Mouse (Mus musculus) lung, postnatal 10 days (tissue): ENCODE results near the gene Agps.

Experiments used
- DNase-seq: peaks from one replicate; pipeline ENCODE4 v3.0.0; 2021

Agps gene

DNA sequence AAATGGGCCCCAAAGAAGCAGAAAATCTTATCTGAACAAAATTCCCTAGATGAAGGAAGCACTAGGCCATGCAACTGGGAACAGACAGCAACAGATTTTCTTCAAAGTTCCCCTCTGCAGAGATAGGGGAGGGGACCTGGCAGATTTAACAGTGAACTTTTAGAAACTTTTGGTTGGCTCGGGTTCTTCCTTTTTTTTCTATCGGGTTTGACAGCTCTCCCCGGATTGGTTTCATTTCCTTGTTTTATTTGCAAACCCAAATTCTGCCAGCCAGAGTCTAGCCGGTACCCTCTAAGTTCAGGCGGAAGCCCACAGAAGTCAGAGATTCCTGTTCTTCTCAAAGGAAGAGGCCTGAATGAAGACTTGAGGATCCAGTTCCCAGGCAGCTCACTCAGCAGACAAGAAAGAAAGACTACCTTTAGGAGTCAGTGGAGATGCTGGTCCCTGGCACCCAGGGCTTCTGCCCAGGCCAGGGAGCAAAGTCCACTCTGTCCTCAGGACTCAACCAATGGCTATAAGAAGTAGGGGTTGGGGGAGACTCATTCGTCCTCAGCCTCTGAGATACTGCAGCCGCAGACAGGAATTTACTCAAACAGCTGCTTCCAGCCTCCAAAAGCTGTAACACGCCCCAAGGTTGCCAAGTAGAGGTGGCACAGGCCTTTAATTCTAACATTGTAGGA, 2.9 kb upstream of the Agps start:
- DNase-seq = no peak

GRCm38 (mm10) chr2:75830233-75830632, 1.7 kb upstream of the Agps start:
- no peak for DNase-seq

- no peak for DNase-seq
Observed at GRCm38 (mm10) chr2:75832781-75833180, 804 bp downstream of the Agps start.

DNA sequence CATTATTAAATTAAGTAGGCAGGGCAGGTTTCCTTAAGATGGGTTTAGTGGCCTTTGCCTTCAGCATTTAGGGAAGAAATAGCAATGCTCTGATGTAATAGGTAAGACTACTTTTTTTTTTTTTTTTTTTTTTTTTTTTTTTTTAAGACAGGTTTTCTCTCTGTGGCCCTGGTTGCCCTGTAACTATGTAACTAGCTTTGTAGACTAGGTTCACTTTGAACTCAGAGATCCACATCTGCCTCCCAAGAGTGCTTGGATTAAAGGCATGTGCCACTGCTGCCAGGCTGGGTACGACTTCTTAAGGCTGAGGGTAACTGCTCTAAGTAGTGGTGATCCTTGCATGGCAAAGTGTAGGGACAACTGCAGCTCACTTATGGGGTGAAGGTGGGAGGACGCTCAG, 2.5 kb downstream of the Agps start:
- no peak for DNase-seq

DNA sequence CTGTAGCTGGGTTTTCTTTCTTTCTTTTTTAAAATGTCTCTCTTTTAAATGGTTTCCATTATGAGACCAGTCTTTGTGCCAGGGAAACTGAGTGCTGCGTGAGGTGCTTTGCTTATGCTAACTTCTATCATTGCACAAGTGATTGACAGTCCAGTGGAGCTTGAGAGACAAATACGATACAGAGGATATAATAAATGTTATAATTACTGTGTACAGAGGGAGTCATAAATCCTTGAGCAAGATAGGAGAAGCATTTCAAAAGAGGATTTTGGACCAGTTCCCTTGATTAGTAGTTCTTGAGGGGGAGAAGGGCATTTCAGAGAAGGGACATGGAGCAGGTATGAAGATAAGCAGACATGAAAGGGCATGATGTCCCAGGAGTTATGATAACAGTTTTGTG, 10.3 kb downstream of the Agps start:
- no peak for DNase-seq

- peak; percentile 12 for DNase-seq
Observed at GRCm38 (mm10) chr2:75847708-75848107, 15.7 kb downstream of the Agps start.

DNA sequence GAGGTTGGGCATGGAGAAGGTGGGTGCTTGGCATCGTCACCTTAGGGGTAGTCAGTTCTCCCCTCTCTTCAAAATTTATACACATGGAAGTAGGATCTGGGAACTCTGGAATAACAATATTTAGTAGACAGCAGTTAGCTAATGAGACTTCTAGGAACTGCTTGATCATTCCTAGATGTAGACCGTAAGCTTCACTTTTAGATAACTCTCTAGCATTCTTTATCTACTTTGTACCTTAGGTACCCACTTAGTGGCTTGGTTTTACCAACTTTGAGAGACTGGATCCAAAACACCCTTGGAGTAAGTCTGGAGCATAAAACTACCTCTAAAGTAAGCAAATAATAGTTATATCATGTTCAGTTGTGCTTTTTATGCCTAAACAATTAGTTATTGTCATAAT, 20.5 kb downstream of the Agps start:
- no peak for DNase-seq

DNA sequence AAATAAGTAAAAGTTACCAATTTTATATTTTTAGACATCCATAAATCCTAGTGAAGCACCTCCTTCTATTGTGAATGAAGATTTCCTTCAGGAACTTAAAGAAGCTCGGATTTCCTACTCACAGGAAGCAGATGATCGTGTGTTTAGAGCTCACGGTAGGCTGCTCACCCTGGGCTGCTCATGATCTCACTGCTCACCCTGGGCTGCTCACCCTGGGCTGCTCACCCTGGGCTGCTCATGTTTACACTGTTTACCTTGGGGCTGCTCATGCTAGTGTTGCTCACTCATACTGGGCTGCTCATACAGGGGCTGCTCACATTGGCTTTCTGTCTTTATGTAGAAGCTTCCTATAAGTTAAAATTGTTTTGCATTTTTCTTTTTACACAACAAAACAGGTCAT, 22.2 kb downstream of the Agps start:
- DNase-seq = no peak

DNA sequence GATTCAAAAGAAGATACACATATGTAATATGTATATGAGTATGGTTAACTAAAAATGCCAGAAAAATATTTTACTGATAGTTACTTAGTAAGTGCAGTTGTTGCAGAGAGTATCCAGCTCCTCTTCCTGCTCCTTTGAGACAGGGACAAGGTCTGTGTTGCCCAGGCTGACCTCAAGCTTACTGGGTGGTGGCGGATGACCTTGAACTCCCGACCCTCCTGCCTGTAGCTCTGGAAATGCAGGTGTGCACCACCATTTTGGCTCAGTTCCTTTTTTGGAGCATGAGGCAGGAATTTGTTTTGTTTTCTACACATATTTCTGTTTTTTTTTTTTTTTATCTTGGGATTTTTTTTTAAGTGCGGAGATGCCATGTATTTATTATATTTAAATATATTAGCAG, 29.1 kb downstream of the Agps start:
- no peak for DNase-seq

DNA sequence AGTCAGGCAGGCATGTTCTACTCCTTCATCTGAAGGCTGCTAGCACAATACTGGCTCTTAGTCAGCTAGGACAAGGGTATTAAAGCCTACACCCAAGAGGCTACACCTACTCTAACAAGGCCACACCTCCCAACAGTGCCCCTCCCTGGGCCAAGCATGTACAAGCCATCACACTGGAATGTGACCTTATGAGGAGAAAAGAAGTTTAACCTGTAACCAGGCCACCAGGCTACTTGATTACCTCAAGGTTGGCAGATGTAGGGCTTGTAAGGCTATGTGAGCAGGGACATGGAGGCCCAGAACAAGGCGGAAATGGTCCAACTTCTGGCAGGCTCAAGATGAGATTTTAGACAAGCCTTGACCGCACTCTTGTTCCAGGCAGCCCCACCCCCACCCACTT, 37.6 kb downstream of the Agps start:
- DNase-seq = peak; percentile 11

- DNase-seq = no peak
Observed at GRCm38 (mm10) chr2:75874008-75874559, 42.1 kb downstream of the Agps start.

GRCm38 (mm10) chr2:75879791-75880190, 47.8 kb downstream of the Agps start:
- peak; percentile 36 for DNase-seq

DNA sequence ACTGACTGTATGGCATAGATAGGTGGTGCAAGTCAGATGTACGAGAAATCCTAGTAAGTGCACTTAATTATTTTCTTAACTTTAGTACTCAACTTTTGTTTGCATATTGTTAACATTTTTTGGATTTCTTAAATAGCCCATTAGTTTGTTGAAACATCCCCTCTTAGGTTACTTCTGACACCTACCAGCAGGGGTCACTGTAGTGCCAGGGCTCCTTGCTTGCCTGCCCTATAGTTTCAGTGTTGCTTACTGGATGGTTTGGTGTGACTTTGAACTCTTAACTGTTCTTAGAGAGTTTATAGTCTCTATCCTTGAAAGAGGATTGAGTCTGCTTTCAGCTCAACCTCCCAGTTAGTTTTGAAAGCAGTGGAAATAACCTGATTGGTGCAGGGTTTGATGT, 51.6 kb downstream of the Agps start:
- peak; percentile 82 for DNase-seq

DNA sequence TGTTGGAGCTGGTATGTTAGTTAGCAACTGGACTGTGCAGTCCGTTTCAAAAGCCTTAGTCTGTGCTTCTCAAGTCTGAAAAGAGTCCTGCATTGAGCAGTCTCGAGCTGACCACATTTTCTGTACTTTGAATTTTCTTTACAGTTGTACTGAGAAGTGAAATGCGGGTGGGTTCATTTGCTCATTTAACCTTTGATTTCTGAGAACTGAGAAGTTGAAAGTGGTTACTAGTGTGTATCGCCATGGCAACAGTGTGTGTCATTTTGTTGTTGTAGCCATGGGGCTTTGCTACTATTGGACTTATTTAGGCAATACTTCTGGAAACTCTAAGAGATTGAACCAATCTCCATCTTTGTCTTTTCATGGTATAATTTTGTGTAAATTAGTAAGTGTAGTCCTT, 60.0 kb downstream of the Agps start:
- no peak for DNase-seq

DNA sequence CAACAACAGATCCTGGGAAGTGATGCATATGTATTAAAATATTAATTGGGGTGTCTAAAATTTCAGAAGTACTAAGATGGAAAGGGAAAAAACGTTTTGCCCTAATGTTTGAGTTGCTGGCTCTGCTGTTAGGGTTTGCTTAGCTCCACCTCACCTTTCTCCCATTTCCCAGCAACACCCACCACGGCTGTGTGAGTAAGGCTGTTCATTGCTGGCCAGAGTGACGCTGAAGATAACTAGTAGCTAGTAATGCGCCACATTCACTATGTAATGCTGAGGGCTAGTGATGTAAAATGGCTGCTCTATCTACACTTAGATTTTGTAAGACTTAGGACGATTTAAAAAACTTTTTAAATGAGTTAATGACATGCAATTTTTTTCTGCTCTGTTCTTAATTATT, 63.7 kb downstream of the Agps start:
- no peak for DNase-seq

DNA sequence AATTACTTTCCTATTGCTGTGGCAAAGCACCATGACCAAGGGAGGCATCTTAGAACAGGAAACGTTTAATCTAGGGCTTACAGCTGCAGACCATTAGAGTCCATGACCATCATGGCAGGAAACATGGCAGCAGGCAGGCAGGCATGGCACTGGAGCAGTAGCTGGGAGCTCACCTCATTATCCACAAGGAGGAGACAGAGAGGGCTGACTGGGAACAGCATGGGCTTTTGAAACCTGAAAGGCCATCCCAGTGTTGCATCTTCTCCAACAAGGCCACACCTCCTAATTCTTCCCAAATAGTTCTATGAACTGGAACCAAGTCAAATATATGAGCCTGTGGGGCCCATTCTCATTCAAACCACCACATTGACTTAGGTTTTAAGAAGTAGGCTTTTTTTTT, 68.3 kb downstream of the Agps start:
- no peak for DNase-seq

GRCm38 (mm10) chr2:75901869-75902268, 69.9 kb downstream of the Agps start:
- DNase-seq = no peak

- no peak for DNase-seq
Observed at GRCm38 (mm10) chr2:75907142-75907541, 75.2 kb downstream of the Agps start.

GRCm38 (mm10) chr2:75915040-75915439, 83.1 kb downstream of the Agps start:
- no peak for DNase-seq

DNA sequence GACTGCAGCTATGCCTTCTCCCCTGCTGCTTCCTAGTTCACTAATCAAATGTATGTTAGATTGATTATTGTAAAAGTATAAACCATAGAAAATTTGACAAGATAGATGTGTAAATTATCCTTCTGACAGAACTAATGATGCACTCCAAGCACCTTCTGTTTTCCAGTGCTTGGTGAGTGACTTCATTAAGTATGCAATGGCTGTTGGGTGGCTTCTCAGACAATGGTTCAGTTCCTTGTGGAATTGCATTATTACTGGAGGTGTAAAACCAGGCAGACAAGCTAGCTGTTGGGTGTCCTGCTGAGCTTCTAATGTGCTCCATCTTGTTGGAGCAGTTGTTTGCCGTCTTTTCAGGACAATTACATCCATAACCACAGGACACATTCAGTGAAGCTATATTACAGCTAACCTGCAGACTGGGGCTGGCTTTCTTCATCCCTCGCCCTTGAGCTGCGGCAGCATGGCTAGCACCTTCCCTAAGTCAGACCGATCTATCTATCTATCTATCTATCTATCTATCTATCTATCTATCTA, 91.9 kb downstream of the Agps start:
- no peak for DNase-seq

GRCm38 (mm10) chr2:75926061-75926460, 94.1 kb downstream of the Agps start:
- no peak for DNase-seq

DNA sequence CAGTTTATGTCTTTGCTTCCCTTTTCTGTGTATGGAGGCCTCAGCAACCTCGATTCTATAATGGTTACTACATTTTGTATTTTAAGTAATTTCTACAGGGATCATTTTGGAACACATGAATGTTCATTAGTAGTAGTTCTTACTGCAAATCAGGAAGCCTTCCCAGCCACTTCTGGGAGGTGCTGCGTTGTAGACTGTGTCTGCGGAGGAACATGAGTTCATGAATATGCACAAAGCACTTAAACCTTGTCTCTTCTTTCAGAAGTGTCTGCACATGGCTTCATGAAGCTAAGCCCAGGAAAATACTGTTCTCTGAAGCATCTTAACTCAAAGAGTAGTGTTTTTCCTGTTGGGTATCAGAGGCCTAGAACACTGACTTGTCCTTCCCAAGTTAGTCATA, 96.0 kb downstream of the Agps start:
- DNase-seq = no peak

DNA sequence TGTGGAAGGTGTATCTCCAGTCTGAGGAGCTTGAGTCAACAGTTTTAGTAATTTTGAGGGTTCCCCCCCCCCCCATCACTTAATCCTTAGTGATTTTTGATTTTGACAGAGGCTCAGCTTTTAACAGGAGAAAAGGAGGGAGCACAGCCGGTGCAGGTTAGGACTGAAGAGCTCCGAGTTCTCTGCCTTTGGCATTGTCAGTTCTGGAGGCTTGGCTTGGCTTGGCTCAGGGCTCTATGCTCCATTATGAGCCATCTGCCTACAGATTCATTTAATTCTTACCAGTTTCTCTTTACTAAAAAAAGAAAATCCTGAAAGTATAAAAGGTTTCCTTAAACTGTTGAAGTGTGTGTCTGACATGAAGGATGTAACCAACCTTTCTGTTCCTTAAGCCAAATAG, 97.2 kb downstream of the Agps start:
- DNase-seq = no peak

GRCm38 (mm10) chr2:75929786-75930444, 97.9 kb downstream of the Agps start:
- DNase-seq = no peak
